Mouse (Mus musculus) urinary bladder, postnatal 0 days (tissue): ENCODE data around the gene 1110051M20Rik. TPM values are rescaled to one million over a fixed set of nuclear protein-coding genes. Genes with fewer than 3 reads are reported as not detected.

Experiments
- microRNA-seq: library from miRNA; unstranded; fragments of <30 nt; microRNA quantifications from one replicate; pipeline ENCODE4, GENCODE M21; 2016
- polyA plus RNA-seq: library from polyadenylated mRNA; unstranded; fragments of >200 nt; fragmentation: Nextera tagmentation; extraction: Ambion mirVana; gene quantifications from 2 replicates; pipeline ENCODE4 v1.2.1, GENCODE M21; 2015

Gene 1110051M20Rik
- polyA plus RNA-seq: 21.9 and 23.7 TPM in 2 replicates

GRCm38 (mm10) chr2:91444286-91444892 lies at the start of gene 1110051M20Rik:
Gene 1110051M20Rik (minus strand): TSS chr2:91444704.

GRCm38 (mm10) chr2:91457259-91457655 lies 12.8 kb upstream of the 1110051M20Rik start, which contains the start of gene Lrp4:
Gene Lrp4 (plus strand): TSS chr2:91457511.

GRCm38 (mm10) chr2:91264711-91265681 lies 179.5 kb downstream of the 1110051M20Rik start, which contains the start of gene Arfgap2:
Gene Arfgap2 (plus strand): TSS chr2:91264974.

GRCm38 (mm10) chr2:91255661-91256150 lies 188.8 kb downstream of the 1110051M20Rik start, which contains the start of gene Pacsin3:
Gene Pacsin3 (plus strand): TSS chr2:91255954.

GRCm38 (mm10) chr2:91236601-91237510 lies 207.6 kb downstream of the 1110051M20Rik start, which contains the start of gene Ddb2:
Gene Ddb2 (minus strand): TSS chr2:91236982.

Small RNA genes lying within 50 kb of the gene (microRNA-seq; reads per million reads assigned to microRNA genes)
- not detected for gene Gm22071

Other genes with a start within 250 kb of the 1110051M20Rik start
- 2.3 and 2.7 TPM in 2 replicates for gene Nr1h3, start 241.9 kb downstream of the 1110051M20Rik start, polyA plus RNA-seq
- gene Acp2, start 241.8 kb downstream of the 1110051M20Rik start, polyA plus RNA-seq: 17.1 and 18.3 TPM in 2 replicates
- 6.1 and 7.0 TPM in 2 replicates for gene Ddb2, start 207.7 kb downstream of the 1110051M20Rik start, polyA plus RNA-seq
- gene Pacsin3, start 188.8 kb downstream of the 1110051M20Rik start, polyA plus RNA-seq: 16.4 and 19.4 TPM in 2 replicates
- 49.2 and 52.0 TPM in 2 replicates for gene Arfgap2, start 179.7 kb downstream of the 1110051M20Rik start, polyA plus RNA-seq
- gene Lrp4, start 12.8 kb upstream of the 1110051M20Rik start, polyA plus RNA-seq: 2.1 and 2.2 TPM in 2 replicates
- 26.9 and 34.3 TPM in 2 replicates for gene Ckap5, start 82.1 kb upstream of the 1110051M20Rik start, polyA plus RNA-seq
- gene F2, start 191.7 kb upstream of the 1110051M20Rik start, polyA plus RNA-seq: 0.36 and 1.4 TPM in 2 replicates
- 5.4 and 5.7 TPM in 2 replicates for gene Zfp408, start 205.1 kb upstream of the 1110051M20Rik start, polyA plus RNA-seq
- gene Arhgap1, start 205.2 kb upstream of the 1110051M20Rik start, polyA plus RNA-seq: 190 and 228 TPM in 2 replicates